Mouse (Mus musculus): Measurements from ENCODE around the gene 1700102P08Rik. TPM values are rescaled to one million over a fixed set of nuclear protein-coding genes. Genes with fewer than 3 reads are reported as not detected.

1700102P08Rik gene
- total and polyA plus RNA-seq, 2 experiments from 2014 or later = not detected

GRCm38 (mm10) chr9:108409535-108409934 is 16.9 kb downstream of the 1700102P08Rik start:
- Histone ChIP-seq H3K4me3 (ENCODE audit: low read depth, low read length) (no peak overlapping the region), H3K4me1 (ENCODE audit: control insufficient read depth, insufficient read depth) (no peaks in the 10 kb centered on the region), H3K27ac (ENCODE audit: low read depth) (no peak overlapping the region), H3K9ac (replicated peaks; ENCODE audit: low read depth, low read length) (no peak overlapping the region), H3K36me3 (replicated peaks; ENCODE audit: control insufficient read depth, insufficient read depth, low read length) (no peaks in the 10 kb centered on the region), H3K27me3 (ENCODE audit: control insufficient read depth, insufficient read depth, low read length) (no peaks in the 10 kb centered on the region), H3K4me2 (ENCODE audit: low read depth, low read length) (no peak overlapping the region), H3K9me3 (replicated peaks; ENCODE audit: control insufficient read depth, low read length) (no peaks in the 10 kb centered on the region)
- ATAC-seq (ENCODE audit: insufficient read depth, low read depth) (no peak), DNase-seq (ENCODE audit: low spot score) (no peak)
- WGBS = 59% methylated on average over 4 of the region's 4 CpGs
- no peak for TF ChIP-seq CTCF (IDR thresholded peaks at IDR 0.05; ENCODE audit: low read depth)
- TF ChIP-seq EP300 (IDR thresholded peaks at IDR 0.05; ENCODE audit: low read depth) = no peak

- Histone ChIP-seq H3K4me2 (ENCODE audit: low read depth, low read length) (no peak overlapping the region), H3K4me3 (ENCODE audit: low read depth, low read length) (no peak overlapping the region), H3K4me1 (ENCODE audit: control insufficient read depth, insufficient read depth) (no peaks in the 10 kb centered on the region), H3K27me3 (ENCODE audit: control insufficient read depth, insufficient read depth, low read length) (no peaks in the 10 kb centered on the region), H3K36me3 (replicated peaks; ENCODE audit: control insufficient read depth, insufficient read depth, low read length) (no peaks in the 10 kb centered on the region), H3K9me3 (replicated peaks; ENCODE audit: control insufficient read depth, low read length) (no peaks in the 10 kb centered on the region), H3K9ac (replicated peaks; ENCODE audit: low read depth, low read length) (no peak overlapping the region), H3K27ac (ENCODE audit: low read depth) (no peak overlapping the region)
- TF ChIP-seq EP300 (IDR thresholded peaks at IDR 0.05; ENCODE audit: low read depth) (no peak), CTCF (IDR thresholded peaks at IDR 0.05; ENCODE audit: low read depth) (no peak)
- 79% methylated on average over 9 of the region's 9 CpGs for WGBS
- ATAC-seq (ENCODE audit: insufficient read depth, low read depth) = no peak
- no peak for DNase-seq (ENCODE audit: low spot score)
Measured at GRCm38 (mm10) chr9:108411381-108411942, 18.9 kb downstream of the 1700102P08Rik start.

GRCm38 (mm10) chr9:108412221-108412620 is 19.6 kb downstream of the 1700102P08Rik start:
- no peak for DNase-seq (ENCODE audit: low spot score)
- Histone ChIP-seq H3K9ac (replicated peaks; ENCODE audit: low read depth, low read length) (no peak overlapping the region), H3K4me3 (ENCODE audit: low read depth, low read length) (no peak overlapping the region), H3K4me2 (ENCODE audit: low read depth, low read length) (no peak overlapping the region), H3K27ac (ENCODE audit: low read depth) (no peak overlapping the region), H3K9me3 (replicated peaks; ENCODE audit: control insufficient read depth, low read length) (no peaks in the 10 kb centered on the region), H3K27me3 (ENCODE audit: control insufficient read depth, insufficient read depth, low read length) (no peaks in the 10 kb centered on the region), H3K36me3 (replicated peaks; ENCODE audit: control insufficient read depth, insufficient read depth, low read length) (no peaks in the 10 kb centered on the region), H3K4me1 (ENCODE audit: control insufficient read depth, insufficient read depth) (no peaks in the 10 kb centered on the region)
- WGBS = 71% methylated on average over 1 of the region's 1 CpGs
- TF ChIP-seq EP300 (IDR thresholded peaks at IDR 0.05; ENCODE audit: low read depth) (no peak), CTCF (IDR thresholded peaks at IDR 0.05; ENCODE audit: low read depth) (peak; percentile 23; the same call in 1 of the 2 replicates)
- no peak for ATAC-seq (ENCODE audit: insufficient read depth, low read depth)

GRCm38 (mm10) chr9:108428384-108428783 is 35.8 kb downstream of the 1700102P08Rik start, which contains the start of gene Ccdc36:
Gene Ccdc36, minus strand, starts transcription at chr9:108428484.
- Histone ChIP-seq H3K4me3 (ENCODE audit: low read depth, low read length) (no peak within 1 kb of the TSS), H3K9ac (replicated peaks; ENCODE audit: low read depth, low read length) (no peak within 1 kb of the TSS), H3K36me3 (replicated peaks; ENCODE audit: control insufficient read depth, insufficient read depth, low read length) (no peaks in the 10 kb centered on the region), H3K27ac (ENCODE audit: low read depth) (no peak within 1 kb of the TSS), H3K4me1 (ENCODE audit: control insufficient read depth, insufficient read depth) (no peaks in the 10 kb centered on the region), H3K27me3 (ENCODE audit: control insufficient read depth, insufficient read depth, low read length) (no peaks in the 10 kb centered on the region), H3K9me3 (replicated peaks; ENCODE audit: control insufficient read depth, low read length) (no peaks in the 10 kb centered on the region), H3K4me2 (ENCODE audit: low read depth, low read length) (no peak within 1 kb of the TSS)
- TF ChIP-seq EP300 (IDR thresholded peaks at IDR 0.05; ENCODE audit: low read depth) (no peak), CTCF (IDR thresholded peaks at IDR 0.05; ENCODE audit: low read depth) (no peak)
- ATAC-seq (ENCODE audit: insufficient read depth, low read depth) = no peak
- DNase-seq (ENCODE audit: low spot score) = no peak

- 35% methylated on average over 32 of the region's 32 CpGs for WGBS
- Histone ChIP-seq H3K4me3 (ENCODE audit: low read depth, low read length) (0 out of 2 replicates have a peak overlapping the region, but pooled peaks have one; percentile 12), H3K4me1 (ENCODE audit: control insufficient read depth, insufficient read depth) (no peaks in the 10 kb centered on the region), H3K27ac (ENCODE audit: low read depth) (no peak overlapping the region), H3K9ac (replicated peaks; ENCODE audit: low read depth, low read length) (no peak overlapping the region; the same call in 1 of the 2 replicates), H3K9me3 (replicated peaks; ENCODE audit: control insufficient read depth, low read length) (0 out of 2 replicates have a peak, but pooled peaks cover 3% of the 10 kb centered on the region), H3K36me3 (replicated peaks; ENCODE audit: control insufficient read depth, insufficient read depth, low read length) (no peaks in the 10 kb centered on the region), H3K27me3 (ENCODE audit: control insufficient read depth, insufficient read depth, low read length) (no peaks in the 10 kb centered on the region), H3K4me2 (ENCODE audit: low read depth, low read length) (peak overlapping the region; percentile 51)
- TF ChIP-seq EP300 (IDR thresholded peaks at IDR 0.05; ENCODE audit: low read depth) (no peak), CTCF (IDR thresholded peaks at IDR 0.05; ENCODE audit: low read depth) (no peak)
- ATAC-seq (ENCODE audit: insufficient read depth, low read depth) (no peak), DNase-seq (ENCODE audit: low spot score) (no peak)
Measured at GRCm38 (mm10) chr9:108431431-108432067, 38.9 kb downstream of the 1700102P08Rik start.

All from heart, postnatal 0 days (tissue).